Mouse (Mus musculus) testis, postnatal 14 days (tissue): ENCODE results near the gene 4933428G20Rik.
A peak's percentile ranks its signal among the peaks of the same experiment; 100 is the strongest.

ENCODE experiments used
- DNase-seq: peaks from one replicate; pipeline ENCODE4 v3.0.0; 2021; ENCODE audit warnings: low spot score

The 4933428G20Rik gene

DNA sequence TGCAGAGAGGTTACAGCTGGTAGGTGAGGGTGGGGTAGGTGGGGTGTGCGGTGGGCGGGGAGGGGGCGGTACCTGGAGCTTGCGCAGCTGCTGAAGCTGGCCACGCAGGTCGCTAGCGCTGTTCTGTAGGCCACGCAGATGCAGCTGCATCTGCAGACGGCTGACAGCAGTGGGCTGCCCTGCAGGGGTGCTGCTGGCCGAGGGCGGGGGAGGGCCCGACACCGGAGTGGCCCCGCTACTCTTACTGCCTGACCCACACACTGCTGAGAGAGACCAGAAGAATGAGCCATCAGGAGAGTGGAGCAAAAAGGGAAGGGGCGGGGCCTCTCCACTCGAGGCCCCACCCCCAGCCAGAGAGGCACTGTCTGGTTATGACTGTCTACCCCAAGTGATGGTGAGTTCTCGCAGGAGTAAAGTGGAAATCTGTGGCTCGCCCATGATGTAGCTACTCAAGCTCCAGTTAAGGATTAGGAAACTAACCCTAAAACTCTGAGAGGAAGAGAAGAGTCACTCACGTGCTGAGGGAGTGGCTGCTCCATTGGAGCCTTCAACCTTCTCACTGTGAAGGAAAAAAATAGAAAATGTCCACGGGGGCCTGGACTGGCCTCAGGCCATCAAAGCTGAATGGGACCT lies 32.9 kb upstream of the 4933428G20Rik start:
- no peak for DNase-seq

DNA sequence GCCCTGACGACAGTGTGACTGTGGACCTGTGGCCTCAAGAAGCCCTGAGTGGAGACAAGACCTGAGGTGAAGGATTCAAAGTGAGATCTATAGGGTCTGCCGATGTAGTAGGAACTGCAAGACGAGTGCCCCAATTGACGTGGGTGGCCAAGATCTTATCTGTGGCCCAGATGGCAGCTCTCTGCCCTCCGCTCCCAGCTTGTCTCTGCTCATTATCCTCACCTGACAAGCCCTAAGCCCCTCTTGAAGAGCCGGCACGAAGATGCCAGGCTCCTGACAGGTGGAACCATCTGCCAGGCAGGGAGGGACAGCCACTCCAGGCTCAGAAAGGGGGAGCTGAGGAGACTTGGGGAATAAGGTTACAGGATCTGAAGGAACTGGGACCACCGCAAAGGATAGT lies 32.2 kb upstream of the 4933428G20Rik start:
- no peak for DNase-seq

- peak; percentile 87 for DNase-seq
Measured at GRCm38 (mm10) chr11:97531381-97532260, 31.5 kb upstream of the 4933428G20Rik start.

DNA sequence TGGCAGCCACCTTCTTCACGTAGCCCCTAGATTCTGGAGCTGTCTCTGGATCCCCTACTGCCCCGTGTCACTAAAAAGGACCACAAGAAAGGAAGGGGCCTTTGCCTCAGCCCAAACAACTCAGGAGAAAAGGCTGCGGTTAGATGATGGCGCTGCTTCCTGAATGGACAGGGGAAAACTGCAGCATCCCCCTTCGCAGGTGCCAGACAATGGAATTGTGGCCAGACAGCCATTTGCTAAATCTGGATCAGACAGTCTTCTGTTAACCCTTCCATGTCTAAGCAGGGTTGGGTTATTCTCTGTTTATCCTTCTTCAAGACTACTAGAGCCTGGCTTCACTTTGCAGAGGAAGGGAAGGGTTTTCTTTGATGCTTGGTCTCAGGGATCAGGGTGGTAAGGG lies 30.8 kb upstream of the 4933428G20Rik start:
- DNase-seq: no peak

- DNase-seq: no peak
Measured at GRCm38 (mm10) chr11:97530069-97530468, 29.9 kb upstream of the 4933428G20Rik start.

GRCm38 (mm10) chr11:97528282-97528808 lies 28.2 kb upstream of the 4933428G20Rik start:
- no peak for DNase-seq

DNA sequence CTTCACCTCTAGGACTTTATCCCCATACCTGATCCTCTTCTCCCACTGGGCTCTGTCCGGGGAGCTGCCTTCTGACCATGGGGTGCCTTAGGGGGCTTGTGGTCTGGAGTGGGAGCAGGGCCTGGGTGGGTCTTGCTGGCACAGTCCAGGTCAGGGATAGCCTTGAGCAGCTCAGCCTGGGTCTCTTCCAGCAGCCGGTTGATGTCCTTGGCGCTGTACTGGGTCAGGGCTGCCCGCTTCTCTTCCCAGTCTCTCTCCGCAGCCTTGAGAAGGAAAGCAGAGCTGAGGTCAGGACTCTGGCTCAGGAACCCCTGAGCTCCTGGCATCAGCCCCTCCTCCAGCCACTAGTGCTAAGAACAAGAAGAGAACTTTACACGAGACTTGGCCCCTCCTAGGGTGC lies 25.2 kb upstream of the 4933428G20Rik start:
- no peak for DNase-seq

DNA sequence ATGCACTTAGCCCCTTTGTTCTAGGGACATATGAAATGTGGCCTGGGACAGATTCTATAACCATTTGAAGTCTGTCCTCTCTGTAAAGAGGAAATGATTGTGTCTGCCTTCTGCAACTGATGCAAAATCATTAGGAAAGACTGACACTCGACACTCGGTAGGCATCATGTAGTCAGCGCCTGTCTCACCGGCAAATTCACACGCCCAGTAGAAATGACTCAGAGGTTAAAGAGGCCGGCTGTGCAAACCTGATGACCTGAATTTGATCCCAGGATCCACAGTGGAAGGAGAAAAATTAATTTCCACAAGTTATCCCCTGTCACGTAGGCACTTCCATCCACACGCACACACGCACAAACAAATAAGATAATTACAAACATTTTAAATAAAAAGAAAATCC lies 24.2 kb upstream of the 4933428G20Rik start:
- DNase-seq: no peak

GRCm38 (mm10) chr11:97523827-97524261 lies 23.7 kb upstream of the 4933428G20Rik start:
- no peak for DNase-seq

GRCm38 (mm10) chr11:97523107-97523506 lies 23.0 kb upstream of the 4933428G20Rik start:
- DNase-seq: no peak

DNA sequence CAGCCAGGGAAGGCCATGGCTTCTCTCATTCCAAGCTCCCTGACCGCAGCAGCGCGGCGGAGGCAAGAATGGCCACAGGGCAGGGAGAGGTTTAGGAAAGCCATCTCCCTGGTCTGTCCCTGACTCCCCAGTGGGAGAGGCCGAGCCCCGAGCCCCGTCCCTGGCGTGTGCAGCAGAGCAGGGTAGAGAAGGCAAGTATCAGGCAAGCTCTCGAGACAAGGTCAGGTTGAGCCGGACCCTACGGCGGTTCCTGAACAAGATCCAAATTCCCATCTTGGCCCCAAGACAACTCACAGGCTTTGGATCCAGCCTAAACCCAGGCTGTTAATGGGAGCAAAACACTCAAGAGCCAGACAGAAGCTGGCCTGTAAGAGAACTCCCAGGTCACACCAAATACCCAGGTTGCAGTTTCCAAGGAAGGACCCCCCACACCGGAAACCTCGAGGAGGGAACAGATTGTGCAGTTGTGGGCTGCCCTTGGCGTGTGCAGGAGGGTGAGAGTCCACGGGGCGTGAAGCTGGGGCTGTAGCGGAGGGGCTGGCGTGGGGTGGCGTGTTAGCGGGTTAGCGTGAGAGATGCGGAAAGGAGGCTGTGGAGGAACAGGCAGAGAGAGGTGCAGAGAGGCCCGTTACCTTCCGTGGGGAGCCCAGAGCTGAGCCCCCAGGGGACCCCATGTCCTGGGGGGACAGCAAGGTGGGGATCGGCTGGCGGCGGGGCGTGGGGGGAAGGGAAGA lies 21.8 kb upstream of the 4933428G20Rik start:
- DNase-seq: no peak

- DNase-seq: no peak
Measured at GRCm38 (mm10) chr11:97520541-97520940, 20.4 kb upstream of the 4933428G20Rik start.

DNA sequence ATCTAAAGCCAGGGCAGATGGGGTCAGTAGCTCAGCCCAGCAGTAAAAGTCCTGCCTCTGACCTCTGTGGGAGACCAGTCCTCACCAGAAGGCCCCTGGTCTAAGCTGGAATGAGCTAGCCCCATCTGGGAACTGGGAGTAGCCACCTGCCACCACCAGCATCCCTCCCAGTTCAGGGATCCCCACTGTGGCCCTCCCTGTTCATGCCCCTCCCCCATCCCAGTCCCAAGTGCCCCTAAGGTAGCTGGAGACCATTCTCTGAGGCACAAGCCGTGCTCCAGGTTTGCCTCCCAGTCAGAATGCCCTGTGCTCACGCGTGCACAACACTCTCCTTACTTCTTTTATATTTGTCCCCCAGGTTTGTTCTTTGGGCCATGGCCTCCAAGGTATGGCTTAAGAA lies 12.9 kb upstream of the 4933428G20Rik start:
- no peak for DNase-seq

DNA sequence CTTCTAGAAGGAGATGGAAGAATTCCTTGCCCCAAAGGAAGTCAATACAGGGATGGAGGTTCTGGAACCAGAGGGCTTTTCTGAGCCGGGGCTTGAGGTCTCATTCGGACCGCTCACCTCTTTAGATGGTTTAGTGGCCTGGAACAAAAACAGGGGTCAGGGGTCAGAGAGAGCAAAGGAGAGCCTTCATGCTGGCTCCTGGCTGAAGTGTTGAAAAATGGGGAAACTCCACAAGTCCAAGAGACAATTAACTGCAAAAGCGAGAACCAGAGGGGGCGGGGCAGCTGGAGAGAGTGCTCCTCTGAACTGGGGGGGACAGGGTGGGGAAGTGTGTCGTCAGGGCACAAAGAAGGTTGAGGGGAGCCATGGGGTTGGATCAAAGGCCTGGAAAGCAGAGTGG lies 12.4 kb upstream of the 4933428G20Rik start:
- DNase-seq: no peak

DNA sequence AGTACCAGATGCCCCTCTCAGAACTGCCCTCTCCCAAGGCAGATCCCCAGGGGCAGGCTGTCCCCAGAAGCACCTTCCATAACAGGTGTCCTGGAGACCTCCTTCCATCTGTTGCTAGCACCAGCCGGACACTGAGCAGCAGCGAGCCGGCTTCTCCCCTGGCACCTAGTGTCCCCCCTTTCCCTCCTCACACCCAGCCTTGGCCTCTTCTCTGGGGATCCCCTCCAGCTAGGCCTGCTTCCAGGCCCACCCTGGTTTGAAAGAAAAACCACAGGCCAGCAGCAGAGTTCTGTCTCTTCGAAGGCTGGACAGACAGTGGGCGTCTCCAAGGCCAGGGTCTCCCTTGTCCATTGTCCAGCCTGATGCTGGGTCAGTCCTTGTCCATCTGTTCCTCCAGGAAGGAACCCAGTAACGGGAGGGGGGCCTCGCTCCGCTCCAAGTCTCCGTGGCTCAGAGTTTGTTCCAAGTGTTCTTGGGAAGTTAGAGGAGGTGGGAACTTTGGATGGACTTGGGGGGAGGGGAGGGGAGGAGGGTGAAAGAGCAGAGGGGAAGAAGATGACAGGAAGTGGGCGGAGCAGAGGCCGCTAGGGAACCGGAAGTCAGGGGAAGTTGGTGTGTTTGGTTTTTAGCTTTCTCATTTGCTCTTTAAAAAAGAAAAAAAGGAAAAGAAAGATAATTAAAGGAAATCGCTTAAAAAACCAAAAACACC lies 11.7 kb upstream of the 4933428G20Rik start:
- DNase-seq: peak; percentile 63

- peak; percentile 75 for DNase-seq
Measured at GRCm38 (mm10) chr11:97510966-97511660, 11.0 kb upstream of the 4933428G20Rik start.

DNA sequence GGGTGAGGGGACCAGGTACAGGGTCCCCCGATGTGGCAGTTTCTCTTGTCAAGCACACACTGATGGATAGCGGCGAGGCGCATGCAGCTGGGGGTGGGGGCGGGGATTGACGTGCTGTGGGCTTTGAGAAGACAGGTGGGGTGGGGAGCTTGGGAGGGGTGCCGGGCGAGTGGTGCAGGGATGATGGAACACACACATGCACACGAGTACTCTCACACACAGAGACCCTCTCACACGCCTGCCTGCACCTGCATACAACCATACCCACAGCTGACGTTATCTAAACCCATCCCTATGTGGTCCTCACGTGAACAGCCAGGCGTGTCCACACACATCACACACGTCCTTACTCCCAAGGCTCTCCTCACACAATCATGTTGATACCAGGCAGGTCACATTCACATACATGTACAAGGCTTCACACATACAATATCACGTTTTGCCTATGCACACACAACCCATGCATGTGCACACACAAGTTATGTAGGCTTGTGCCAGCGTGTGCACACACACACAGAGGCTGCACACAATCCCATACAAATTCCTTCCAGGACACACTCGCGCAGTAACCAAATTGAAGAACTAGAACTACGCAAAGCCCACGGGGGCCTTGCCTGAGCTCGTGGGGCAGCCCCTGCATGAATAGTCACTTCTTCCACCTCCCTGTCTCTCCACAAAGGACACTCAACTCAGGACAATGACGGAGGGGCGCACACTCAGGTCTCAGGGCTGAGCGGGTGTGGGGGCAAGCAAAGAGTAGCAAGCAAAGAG lies 9.8 kb upstream of the 4933428G20Rik start:
- DNase-seq: no peak

- no peak for DNase-seq
Measured at GRCm38 (mm10) chr11:97509058-97509457, 8.9 kb upstream of the 4933428G20Rik start.

DNA sequence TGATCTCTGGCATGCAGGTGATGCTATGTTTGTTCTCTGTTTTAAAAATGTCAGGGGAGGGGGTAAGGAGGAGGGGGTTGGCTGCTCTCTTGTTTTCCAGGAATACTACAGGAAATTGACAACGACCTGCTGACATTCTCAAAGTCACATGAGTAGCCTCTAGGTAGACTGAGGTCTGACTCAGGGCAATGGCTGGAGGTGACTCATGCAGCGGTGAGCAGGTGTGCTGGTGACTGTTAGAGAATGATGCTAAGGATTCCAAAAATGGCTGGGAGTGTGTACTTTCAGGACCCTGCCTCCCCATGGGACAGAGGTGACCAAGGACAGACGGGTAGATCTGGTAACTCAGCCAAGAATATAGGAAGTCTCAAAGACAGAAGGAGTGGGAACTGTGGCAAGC lies 8.1 kb upstream of the 4933428G20Rik start:
- DNase-seq: no peak

DNA sequence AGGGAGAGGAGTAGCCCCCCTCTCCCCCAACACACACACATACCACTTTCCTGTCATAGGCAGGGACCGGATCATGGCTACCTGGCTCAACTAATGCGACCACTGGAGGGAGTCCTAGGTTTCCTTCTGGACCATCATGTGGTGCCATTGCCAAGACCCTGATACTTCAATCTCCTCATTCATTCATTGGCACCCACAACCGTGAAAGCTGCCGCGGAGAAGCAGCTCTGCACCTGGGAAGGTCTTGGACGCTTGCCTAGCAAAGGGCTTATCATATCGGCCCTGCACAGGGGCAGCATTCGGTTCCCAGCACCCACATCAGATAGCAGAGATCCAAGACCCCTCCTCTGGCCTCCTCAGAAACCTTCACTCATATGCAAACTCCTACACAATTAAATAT lies 6.2 kb upstream of the 4933428G20Rik start:
- DNase-seq: no peak
